Mouse (Mus musculus) left cerebral cortex, adult 2 months (tissue): ENCODE measurements around the gene Ccn1. TPM values are rescaled to one million over a fixed set of nuclear protein-coding genes. Genes with fewer than 3 reads are reported as not detected.

ENCODE experiments used
- DNase-seq, 2 experiments: peaks; one replicate each; pipeline ENCODE4 v3.0.0; 2021 to 2022; ENCODE audit warnings: low spot score in 2 of 2, mixed read lengths in 1 of 2; ENCODE audit errors: extremely low spot score in 1 of 2
- H3K27ac ChIP-seq: fragments of 200-600 bp; 2 replicates; pipeline ENCODE4 v1.8.1; 2022
- H3K4me3 ChIP-seq: fragments of 200-600 bp; 2 replicates; pipeline ENCODE4 v1.8.1; 2022
- CTCF ChIP-seq: fragments of 200-600 bp; IDR thresholded peaks from 2 replicates; pipeline ENCODE4 v1.8.1; 2022; ENCODE audit warnings: antibody characterized with exemption, mild to moderate bottlenecking, moderate library complexity
- intact Hi-C: fragments of 180-260 bp; cut with DNase I; formaldehyde crosslinking; loops from one replicate; pipeline ENCODE4 v1.15.1; 2025
- total RNA-seq, 2 experiments: library from RNA; stranded (reverse); gene quantifications; 2 replicates each; pipeline ENCODE4 v1.2.3; 2021

Gene Ccn1
- total RNA-seq, 2 experiments from 2014 or later, result 7.8 to 12.6 TPM

GRCm38 (mm10) chr3:145648991-145649851 is 560 bp downstream of the Ccn1 start:
- Histone ChIP-seq H3K4me3 (peak overlapping the region; percentile 62), H3K27ac (peak overlapping the region; percentile 38)
- peak; percentile 26 to 29 for DNase-seq
- TF ChIP-seq CTCF, result peak; percentile 22
- intact Hi-C loops, result loop anchor here (2.0 to 5.0 kb wide), 3 partner anchors 58 to 258 kb away; partner anchors contain the start of gene Znhit6

GRCm38 (mm10) chr3:145648097-145648931 is 1.5 kb downstream of the Ccn1 start:
- no peak for DNase-seq
- TF ChIP-seq CTCF, result peak; percentile 47
- Histone ChIP-seq H3K4me3 (peak overlapping the region; percentile 62), H3K27ac (no peak overlapping the region)
- intact Hi-C loops, result loop anchor here (2.0 to 5.0 kb wide), 3 partner anchors 59 to 259 kb away; partner anchors contain the start of gene Znhit6

DNA sequence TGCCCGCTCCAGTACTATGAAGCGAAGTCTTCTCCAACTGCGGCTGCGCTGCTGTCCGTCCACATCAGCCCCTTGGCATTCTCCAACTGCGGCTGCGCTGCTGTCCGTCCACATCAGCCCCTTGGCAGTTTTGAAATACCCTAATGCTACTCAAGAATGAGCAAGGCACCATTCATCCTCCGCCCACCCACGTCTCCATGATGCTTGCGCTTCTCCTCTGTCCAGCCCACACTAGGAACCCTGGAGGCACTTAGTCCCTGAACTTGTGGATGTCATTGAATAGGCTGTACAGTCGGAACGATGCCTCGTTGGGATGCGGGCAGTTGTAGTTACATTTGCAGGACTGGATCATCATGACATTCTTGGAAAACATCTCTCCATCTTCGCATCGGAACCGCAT is 2.4 kb downstream of the Ccn1 start:
- intact Hi-C loops, result loop anchor here (5.0 kb wide), 2 partner anchors 60 to 260 kb away; no protein-coding TSS in a partner anchor
- no peak overlapping the region for H3K27ac ChIP-seq
- H3K4me3 ChIP-seq, result no peak overlapping the region
- no peak for DNase-seq
- no peak for TF ChIP-seq CTCF

GRCm38 (mm10) chr3:145646666-145647065 is 3.1 kb downstream of the Ccn1 start:
- TF ChIP-seq CTCF, result no peak
- intact Hi-C loops, result loop anchor here (5.0 kb wide), 2 partner anchors 61 to 261 kb away; no protein-coding TSS in a partner anchor
- Histone ChIP-seq H3K27ac (no peak overlapping the region), H3K4me3 (no peak overlapping the region)
- DNase-seq, result no peak

- intact Hi-C loops, result loop anchor here (5.0 kb wide), 2 partner anchors 61 to 261 kb away; no protein-coding TSS in a partner anchor
- DNase-seq, result no peak
- no peak for TF ChIP-seq CTCF
- Histone ChIP-seq H3K27ac (no peak overlapping the region), H3K4me3 (no peak overlapping the region)
These were observed 3.8 kb downstream of the Ccn1 start for GRCm38 (mm10) chr3:145646009-145646408.

DNA sequence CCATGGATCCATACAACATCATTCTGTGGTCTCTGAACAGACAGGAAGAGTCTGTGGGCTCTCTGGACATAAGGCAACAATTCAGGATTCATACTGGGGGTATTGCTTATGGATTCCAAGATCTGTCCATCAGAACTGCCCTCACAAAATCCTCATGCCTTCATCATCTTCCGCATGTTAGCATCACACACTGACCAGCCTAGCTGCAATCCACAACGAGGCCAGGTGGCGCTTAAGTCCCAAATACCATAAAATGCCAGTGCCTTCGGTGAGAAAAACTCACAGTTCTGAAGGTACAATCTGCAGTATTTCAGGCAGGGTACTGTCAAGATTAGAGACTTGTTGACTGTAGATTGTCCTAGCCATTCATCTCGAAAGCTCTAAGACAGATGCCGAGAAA is 4.3 kb downstream of the Ccn1 start:
- no peak for DNase-seq
- no peak for TF ChIP-seq CTCF
- Histone ChIP-seq H3K4me3 (no peak overlapping the region), H3K27ac (no peak overlapping the region)
- intact Hi-C loops, result loop anchor here (5.0 kb wide), 2 partner anchors 62 to 262 kb away; no protein-coding TSS in a partner anchor

- Histone ChIP-seq H3K27ac (no peak overlapping the region), H3K4me3 (no peak overlapping the region)
- TF ChIP-seq CTCF, result no peak
- intact Hi-C loops, result no loop called here
- no peak for DNase-seq
These were observed 6.9 kb downstream of the Ccn1 start for GRCm38 (mm10) chr3:145642861-145643260.

DNA sequence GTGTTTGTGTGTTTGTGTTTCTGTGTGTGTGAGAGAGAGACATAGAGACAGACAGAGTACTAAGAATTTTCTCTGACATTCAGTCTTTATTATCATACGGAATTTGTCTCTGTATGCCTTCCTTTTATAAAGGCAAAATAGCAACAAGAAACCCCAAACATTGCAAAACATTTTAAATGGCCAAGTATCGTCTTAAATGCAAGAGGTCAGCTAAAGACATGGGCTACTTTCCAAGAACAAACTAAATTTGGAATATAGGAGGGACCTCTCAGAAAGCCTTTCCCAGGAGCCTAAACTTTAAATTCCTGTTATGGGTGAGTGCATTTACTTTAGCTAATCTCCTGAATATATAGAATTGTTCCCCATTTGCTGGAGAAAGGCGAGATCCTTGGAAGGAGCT is 7.9 kb downstream of the Ccn1 start:
- no peak overlapping the region for H3K27ac ChIP-seq
- no peak overlapping the region for H3K4me3 ChIP-seq
- DNase-seq, result no peak
- intact Hi-C loops, result no loop called here
- no peak for TF ChIP-seq CTCF

DNA sequence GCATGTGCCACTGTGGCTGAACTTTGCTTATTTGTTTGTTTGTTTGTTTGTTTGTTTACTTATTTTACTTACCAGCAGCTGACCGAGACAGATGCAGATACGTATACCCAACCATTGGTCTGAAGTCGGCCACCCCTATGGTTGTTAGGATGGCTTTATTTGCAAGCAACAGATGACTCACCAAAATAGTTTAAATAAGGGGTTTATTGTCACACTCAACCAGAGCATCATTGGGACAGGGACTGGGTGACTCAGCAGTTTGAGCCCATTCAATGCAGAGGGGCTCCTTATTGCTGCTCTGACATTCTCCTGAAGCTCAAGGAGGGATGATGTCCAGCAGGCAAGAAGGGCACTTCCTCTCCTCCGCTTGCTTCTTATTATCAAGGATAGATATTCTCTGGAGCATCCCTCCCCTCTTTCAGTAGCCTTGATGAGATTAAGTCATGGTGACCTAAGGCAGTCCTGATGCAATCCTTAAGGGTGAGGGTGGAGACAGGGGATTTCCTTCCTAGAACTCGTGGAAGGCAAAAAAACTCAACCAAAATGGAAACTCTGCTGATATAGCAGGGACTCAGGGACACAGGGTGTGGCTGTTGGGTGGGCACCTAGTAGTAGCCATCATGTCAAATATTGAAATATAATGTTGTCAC is 8.6 kb downstream of the Ccn1 start:
- H3K4me3 ChIP-seq, result no peak overlapping the region
- intact Hi-C loops, result no loop called here
- TF ChIP-seq CTCF, result no peak

GRCm38 (mm10) chr3:145640583-145640982 is 9.2 kb downstream of the Ccn1 start:
- no peak for TF ChIP-seq CTCF
- intact Hi-C loops, result no loop called here
- DNase-seq, result no peak
- no peak overlapping the region for H3K4me3 ChIP-seq
- H3K27ac ChIP-seq, result no peak overlapping the region

More for the DNA sequence above, 8.6 kb downstream of the Ccn1 start:
- H3K27ac ChIP-seq, result no peak overlapping the region
- DNase-seq, result no peak

GRCm38 (mm10) chr3:145640170-145640569 is 9.6 kb downstream of the Ccn1 start:
- Histone ChIP-seq H3K4me3 (no peak overlapping the region), H3K27ac (no peak overlapping the region)
- no peak for TF ChIP-seq CTCF
- intact Hi-C loops, result no loop called here
- DNase-seq, result no peak
